Mouse (Mus musculus) gastrocnemius, postnatal 4 days (tissue): Measurements from ENCODE around the gene Ube2l3. TPM values are rescaled to one million over a fixed set of nuclear protein-coding genes. Genes with fewer than 3 reads are reported as not detected.

Source experiments
- DNase-seq, 2 experiments: peaks; one replicate each; pipeline ENCODE4 v3.0.0; 2021 to 2022; ENCODE audit warnings: low spot score in 2 of 2, mixed read lengths in 2 of 2
- total RNA-seq, 2 experiments: library from RNA; stranded (reverse); gene quantifications; 2 replicates each; pipeline ENCODE4 v1.2.3; 2021

Ube2l3 gene
- total RNA-seq, 2 experiments from 2014 or later, result 166 to 178 TPM

DNA sequence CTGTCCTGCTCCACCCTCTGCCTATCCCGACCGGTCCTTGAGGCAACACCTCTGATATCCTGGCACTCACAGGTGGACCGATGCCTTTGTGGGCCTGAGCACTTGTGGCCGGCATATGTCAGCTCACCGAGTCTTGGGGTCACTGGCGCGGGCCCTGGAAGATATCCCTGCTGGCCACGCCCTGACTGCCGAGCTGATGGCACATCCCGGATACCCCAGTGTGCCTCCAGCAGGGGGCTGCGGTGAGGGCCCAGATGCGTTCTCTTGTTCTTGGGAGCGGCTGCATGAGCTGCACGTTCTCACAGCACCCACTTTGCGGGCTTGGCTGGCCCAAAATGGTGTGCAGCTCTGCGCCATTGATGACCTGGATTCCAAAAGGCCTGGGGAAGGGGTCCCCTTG lies 54.4 kb downstream of the Ube2l3 start:
- DNase-seq, result peak in 1 of 2 experiments; percentile 31

DNA sequence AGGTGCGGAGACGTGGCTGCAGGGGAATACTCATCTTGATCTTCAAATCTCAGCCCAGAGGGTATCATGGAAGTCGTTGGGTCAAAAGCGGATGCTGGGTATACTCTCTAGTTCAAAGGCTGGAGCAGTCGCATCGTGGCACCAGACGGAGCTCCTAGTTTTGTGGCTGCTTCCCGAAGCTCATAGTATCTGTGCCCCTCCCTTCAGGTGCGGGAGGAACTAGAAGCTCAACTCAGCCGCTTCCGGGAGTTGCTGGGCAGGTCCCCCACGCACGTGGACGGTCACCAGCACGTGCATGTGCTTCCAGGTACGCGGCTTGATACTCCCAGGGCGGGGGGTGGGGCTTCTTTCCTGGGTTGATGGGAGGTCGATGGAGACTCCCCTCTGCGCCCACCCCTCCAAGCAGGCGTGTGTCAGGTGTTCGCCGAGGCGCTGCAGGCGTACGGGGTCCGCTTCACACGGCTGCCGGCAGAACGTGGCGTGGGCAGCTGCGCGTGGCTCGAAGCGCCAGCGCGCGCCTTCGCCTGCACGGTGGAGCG lies 55.0 kb downstream of the Ube2l3 start:
- no peak for DNase-seq

DNA sequence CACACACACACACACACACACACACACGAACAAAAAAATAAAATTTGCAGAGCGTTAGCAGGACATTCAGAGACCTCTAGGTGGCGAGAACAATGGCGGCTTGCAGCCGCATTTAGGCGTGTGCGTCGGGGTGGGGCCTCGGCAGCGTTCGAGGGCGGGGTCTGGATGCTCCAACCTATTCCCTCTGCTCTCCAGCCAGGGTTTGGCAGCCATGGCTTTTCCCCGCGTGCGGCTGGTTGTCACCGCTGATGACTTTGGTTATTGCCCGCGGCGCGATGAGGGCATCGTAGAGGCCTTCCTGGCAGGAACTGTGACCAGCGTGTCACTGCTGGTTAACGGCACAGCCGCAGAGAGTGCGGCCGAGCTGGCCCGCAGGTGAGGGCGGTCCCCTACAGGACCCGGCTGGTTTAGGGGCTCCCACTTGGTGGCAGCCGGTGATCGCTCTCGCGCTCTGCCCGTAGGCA lies 55.6 kb downstream of the Ube2l3 start, which contains the start of gene Ccdc116:
Ccdc116 (minus strand) TSS at position 458 of the 464 bp plus-strand sequence.
- DNase-seq, result peak; percentile 40 to 75

DNA sequence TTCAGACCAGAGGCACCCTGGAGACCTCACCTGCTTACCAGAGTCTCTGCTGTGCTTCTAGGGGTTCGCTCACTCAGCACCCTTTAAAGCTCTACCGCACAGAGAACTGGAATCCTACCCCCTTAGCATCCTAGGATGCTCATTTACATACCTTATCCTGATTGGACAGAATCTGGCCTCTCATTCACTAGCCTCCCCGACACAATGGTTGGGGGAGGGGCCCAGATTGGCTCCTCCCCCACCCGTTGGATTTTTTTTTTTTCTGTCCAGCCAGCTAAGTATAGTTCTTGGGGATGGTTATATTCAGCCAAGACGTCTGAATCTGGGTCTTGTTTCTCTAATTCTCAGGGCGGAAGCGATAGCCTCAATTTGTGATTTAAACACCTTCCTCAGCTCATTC lies 58.1 kb downstream of the Ube2l3 start, which contains the start of gene Ydjc:
Ydjc (plus strand) TSS at position 283 of the 400 bp plus-strand sequence.
- DNase-seq, result no peak

DNA sequence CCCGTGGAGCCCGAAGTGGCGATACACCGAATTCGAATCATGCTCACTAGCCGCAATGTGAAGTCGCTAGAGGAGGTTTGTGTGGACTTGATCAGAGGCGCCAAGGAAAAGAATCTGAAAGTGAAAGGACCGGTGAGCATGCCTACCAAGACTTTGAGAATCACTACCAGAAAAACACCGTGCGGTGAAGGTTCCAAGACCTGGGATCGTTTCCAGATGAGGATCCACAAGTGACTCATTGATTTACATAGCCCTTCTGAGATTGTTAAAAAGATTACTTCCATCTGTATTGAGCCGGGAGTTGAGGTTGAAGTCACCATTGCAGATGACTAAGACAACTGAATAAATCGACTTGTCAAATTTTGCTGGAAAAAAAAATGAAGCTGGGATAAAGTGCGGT lies 65.1 kb downstream of the Ube2l3 start:
- DNase-seq, result no peak

DNA sequence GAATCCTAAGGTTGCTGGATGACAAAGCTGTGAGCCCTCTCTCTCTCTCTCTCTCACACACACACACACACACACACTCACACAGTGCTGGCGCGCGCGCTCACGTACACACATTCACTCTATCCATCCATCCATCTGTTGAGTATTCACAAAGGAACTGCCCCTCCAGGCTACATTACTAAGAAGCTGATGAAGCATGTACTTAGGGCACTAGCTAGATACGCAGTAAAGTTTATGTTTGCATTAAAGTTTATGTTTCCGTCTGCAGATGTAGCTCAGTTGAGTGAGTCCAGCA lies 69.6 kb downstream of the Ube2l3 start:
- DNase-seq, result no peak

DNA sequence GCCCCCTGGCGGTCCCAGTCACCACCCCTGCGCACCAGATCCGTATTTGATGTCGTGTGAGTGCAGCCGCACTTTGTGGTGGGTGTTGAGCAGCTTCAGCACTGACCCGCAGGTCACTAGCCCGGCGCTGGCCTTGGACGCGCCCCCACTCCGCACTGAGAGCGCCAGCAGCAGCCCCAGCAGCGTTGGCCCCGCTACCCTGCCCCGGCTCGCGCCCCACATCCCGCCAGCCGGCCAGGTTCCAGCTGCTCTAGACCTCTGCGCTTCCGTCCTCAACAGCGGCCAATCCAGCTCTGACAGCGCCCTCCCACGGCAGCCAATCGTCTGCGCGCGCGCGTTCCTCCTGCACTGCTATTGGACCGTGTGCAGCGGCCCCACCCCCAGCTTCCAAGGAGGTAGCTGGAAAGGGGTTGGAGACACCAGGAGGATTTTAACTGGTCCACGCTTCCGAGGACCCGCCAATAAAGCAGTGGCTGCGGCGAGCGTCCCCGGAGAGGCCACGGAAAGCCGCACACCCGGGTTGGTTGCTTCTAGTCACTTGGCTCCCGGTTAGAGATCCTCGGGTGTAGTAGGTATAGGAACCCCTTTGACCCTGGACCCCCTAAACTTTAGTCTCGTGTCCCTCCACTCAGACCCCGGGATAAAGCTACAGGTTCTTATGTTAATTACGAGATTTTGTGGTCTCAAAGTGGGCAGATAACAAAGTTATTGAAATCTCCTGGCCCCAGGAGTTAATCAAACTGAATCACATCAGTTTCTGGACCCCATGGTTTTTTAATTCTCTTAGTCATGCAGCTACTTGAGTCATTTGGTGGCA lies 70.2 kb downstream of the Ube2l3 start, which contains the start of gene Sdf2l1:
Sdf2l1 (minus strand) TSS at position 295 of the 817 bp plus-strand sequence.
- DNase-seq, result peak; percentile 95 to 96

DNA sequence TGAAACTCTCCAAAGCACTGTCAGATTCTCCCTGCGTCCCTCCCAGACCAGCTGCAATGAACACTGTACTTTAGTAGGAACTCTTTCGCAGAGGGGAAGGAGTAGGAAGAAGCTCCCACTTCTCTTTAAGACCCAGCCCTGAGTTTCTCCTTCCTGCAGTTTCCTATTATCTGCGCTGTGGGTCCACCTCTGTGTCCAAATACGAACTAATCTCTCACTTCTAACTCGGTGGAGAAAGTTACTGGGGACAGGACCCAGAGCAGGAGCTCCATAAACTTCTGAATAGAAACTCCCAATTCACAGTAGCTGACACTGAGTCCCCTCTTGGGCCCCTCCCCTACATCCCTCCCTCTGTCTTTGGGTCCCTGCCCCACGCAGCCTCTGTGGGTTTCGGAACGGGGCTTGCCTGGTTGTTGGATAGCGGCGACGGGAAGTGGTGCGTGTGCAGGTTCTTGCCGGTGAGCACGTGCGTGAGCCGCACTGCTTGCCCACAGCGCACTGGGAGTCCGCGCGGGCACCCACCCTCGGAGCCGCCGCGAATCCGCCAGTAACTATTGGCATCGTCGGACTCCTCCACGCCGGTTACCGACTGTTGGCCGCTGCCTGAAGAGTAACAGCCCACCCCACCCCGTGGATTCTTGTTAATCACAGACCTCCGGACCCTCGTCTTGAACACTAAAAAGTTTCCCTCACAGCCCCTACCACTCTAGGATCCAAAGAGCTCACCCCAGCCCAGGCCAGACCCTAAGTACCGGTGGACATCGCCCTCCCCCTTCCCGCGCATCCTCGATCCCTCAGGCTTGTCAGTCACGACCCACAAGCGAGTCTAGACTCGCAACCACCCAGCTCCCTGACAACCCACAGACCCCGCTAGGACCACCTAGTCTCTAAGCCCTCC lies 71.0 kb downstream of the Ube2l3 start:
- DNase-seq, result peak in 1 of 2 experiments; percentile 28

DNA sequence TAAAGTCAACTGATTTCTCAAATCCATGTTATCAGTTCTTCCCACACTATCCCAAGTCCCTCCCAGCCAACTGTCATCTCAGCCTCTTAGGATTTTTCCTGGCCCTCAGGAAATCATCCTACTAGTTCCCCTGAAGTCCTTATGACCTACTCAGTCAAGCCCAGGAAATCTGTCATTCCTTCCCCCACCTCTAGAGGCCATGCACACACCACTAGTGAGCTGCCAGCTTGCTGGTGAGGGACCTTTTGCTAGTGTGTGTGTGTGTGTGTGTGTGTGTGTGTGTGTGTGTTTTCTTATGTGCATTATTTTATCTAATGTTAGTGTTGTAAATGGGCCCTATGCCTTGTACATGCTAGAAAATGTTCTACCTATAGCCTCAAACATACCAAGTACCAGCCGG lies 75.2 kb downstream of the Ube2l3 start:
- no peak for DNase-seq

DNA sequence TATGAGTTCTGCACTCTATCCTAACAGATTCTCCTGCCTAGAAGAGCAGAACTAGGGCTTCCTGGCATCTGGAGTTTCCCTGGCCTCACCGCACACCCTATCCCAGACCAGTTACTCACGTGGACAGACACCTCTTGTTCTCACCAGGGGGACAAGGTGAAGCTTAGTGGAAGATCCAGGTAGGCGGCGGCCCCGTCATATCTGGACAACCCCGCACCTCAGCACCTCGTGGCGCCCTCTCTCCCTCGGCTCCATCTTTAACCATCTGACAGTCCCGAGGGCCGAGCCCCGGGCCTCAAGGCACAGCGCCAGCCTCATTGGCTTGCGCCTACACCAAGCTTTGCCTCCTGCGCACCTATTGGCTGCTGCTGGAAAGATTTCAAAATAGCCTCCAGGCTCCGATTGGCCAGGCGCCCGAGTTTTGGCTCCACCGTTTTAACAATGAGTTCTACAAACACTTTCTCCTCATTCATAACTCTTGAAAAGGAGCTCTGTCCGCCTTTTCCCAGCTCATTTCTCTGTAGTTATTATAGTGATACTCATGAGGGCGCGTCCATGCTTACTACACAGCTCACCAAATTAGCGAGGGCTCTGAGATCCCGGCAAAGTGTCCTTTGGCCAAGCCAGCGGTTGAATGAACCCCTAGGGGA lies 77.5 kb downstream of the Ube2l3 start, which contains the start of gene 2610318N02Rik:
2610318N02Rik (minus strand) TSS at position 297 of the 650 bp plus-strand sequence.
- peak in 1 of 2 experiments; percentile 58 for DNase-seq

DNA sequence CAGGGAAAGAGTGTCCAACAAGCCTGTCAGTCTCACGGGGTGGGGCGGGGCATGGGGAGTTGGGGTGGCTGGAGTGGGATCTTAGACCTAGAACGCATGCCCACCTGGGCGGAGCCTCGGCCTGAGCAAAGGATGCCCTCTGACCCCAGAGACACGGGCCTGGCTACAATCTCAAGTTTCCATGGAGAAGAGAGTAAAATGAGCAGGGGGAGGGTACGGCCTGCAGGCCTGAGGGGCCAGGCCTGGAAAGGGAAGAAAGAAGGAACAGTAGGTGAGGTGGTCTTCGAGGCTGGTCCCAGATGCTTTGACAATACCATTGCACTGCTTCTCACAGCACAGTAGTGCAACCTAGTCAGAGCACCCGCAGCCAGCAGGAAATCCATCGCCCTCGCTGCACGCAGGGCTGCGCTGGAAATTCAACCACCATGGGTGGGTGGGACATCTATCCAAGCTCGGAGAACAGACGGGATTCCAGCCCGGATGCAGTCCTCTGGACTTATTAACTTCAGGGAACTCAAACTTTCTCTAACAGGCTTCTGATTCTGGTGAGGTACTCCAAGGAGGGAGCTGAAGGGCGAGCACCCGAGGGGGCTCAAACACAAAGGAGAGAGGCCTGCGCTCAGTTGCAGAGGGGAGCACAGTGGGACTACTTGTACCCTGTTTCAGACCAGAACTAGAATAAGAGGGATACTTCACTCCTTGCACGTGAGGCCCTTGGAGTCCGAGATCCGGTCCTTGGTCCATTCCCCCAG lies 78.2 kb downstream of the Ube2l3 start:
- no peak for DNase-seq

DNA sequence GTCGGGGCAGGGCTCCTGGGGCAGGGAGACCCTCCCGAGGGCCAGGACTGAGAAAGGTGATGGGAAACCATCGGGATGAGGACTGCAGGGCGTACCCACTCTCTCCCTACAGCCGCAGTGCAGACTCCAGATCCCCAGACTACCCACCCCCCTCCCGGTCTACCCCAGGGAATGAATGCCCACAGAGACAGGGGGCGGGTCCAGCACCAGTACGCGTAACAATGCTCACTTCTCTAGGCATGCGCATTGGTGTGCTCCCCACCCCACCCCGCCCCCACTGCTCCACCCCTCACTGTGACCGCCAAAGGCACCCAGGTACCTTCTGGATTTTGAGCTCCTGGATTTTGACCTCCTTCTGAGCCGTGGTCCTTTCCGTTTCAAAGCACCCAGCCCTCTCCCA lies 80.9 kb downstream of the Ube2l3 start:
- DNase-seq, result no peak

DNA sequence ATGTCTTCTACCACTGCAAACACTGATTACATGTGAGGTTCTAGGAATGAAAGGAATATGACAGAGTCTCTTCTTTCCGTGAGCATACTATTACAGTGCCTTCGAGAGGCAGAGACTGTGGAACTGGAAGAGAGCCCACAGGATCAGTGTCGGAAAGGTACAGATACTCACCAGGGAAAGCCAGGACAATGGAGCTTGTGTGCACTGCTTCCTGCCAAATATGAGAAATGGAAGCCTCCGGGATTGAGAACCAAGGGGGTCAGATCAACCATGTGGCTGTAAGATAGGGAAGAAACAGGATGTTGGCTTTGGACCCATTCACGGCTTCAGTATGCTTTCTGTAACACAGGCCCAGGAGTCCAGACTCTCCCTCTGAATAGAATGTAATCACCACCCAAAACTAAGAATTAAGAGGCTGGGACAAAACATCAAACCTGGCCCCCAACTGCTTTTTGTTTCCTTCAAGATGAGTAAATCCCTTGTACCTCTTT lies 85.1 kb downstream of the Ube2l3 start:
- DNase-seq, result no peak

DNA sequence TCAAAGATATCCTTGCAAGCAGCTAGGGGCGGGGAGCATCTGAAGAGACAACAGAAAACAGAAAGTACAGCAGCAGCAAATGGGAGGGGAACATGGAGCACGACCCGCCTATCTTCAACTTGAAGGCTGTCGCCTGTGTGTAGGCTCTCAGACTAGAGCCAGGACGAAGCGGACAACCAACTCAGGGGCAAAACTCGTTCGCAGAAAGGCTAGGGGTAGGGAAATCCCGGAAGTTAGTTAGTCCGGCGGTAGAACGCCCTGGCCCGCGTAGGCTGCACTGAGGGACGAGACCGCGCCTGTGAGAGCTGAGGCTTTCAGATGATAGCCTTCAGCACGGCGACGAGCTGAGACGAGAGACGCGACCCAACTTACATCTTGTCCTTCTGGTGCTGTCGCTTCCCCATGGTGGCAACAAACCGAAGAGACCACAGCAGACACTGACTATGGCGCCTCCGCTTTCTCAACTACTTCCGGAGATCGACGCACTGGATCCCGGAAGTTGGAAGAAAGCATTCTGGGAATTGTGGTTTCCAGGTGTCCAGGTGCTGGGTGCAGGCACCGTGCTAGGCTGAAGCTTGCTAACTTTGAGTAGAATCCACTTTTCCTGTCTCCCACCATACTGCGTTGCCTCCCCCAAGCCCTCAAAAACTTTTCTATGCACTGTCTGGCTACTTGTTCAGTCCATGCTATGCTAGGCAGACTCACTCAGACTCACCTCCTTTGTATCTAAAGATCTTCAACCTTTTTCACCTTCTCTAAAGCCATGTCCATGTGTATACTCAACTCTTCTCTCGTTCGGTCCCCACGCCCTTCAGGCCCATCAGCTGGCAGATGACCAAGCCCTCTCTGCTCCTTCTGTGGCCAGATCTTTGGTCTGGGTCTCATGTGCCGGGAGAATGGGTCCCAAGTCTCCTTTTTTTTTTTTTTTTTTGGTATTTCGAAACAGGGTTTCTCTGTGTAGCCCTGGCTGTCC lies 91.4 kb downstream of the Ube2l3 start, which contains the start of gene Ppil2:
Ppil2 (minus strand) TSS at position 487 of the 973 bp plus-strand sequence.
- DNase-seq, result peak in 1 of 2 experiments; percentile 53

DNA sequence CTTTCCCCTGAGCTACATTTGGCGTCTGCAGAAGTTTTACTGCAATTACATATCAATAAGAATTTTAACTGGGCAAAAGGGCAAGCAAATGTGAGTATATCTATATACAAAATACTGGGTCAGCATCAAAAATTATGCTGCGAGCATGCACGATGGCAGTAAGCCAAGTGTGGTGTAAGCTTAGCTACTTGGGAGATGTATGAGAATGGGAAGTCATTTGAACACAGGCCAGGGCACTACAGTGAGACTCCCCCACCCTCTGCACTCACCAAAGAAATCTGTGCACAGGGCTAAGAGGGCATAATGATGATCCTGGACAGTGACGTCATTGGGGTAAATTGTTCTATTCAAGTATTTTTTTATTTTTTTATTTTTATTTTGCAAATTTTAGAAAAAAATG lies 97.8 kb downstream of the Ube2l3 start:
- DNase-seq, result no peak

DNA sequence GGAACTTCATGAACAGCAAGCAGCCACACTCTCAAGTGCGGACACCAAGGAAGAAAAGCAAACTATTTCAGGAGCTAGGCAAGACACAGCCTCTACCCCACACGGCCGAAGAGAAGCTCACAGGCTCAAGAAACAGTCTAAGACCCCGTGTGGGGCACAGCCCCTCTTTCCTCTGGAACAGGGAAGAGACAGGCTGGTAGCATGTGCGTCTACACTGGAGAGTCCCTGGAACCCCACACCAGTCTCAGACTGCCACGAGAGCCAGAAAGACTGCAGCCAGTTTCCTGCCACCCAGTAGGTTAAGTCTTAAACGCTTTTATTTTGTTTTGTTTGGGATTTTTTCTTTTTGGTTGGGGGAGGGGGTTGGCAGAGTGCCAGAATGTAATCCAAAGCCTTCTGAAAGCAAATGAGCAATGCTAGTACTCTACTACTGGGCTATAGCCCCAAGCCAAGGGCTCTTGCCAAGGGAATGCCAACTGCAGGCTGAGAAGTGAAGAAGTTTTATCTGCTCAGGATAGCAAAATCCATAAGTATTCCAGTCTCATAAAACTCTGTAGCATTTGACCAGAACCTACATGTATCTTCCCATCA lies 99.7 kb downstream of the Ube2l3 start:
- no peak for DNase-seq
